Mouse (Mus musculus) testis, postnatal 14 days (tissue): ENCODE results near the gene Cfap157.

Experiments
- DNase-seq: peaks from one replicate; pipeline ENCODE4 v3.0.0; 2021; ENCODE audit warnings: low spot score

Gene Cfap157

GRCm38 (mm10) chr2:32750199-32750598, 34.0 kb downstream of the Cfap157 start:
- no peak for DNase-seq

- no peak for DNase-seq
Measured at GRCm38 (mm10) chr2:32749082-32749481, 35.1 kb downstream of the Cfap157 start.

GRCm38 (mm10) chr2:32744272-32744982, 39.8 kb downstream of the Cfap157 start:
- no peak for DNase-seq

- DNase-seq: no peak
Measured at GRCm38 (mm10) chr2:32742173-32742531, 42.1 kb downstream of the Cfap157 start.

GRCm38 (mm10) chr2:32741273-32742172, 42.7 kb downstream of the Cfap157 start:
- no peak for DNase-seq

GRCm38 (mm10) chr2:32740916-32741272, 43.3 kb downstream of the Cfap157 start, which contains the start of gene 6330409D20Rik:
TSS of gene 6330409D20Rik (minus strand) at chr2:32741016.
- no peak for DNase-seq

GRCm38 (mm10) chr2:32739311-32739710, 44.9 kb downstream of the Cfap157 start:
- DNase-seq: no peak

GRCm38 (mm10) chr2:32737008-32737407, 47.2 kb downstream of the Cfap157 start:
- DNase-seq: no peak

- no peak for DNase-seq
Measured at GRCm38 (mm10) chr2:32736306-32736829, 47.9 kb downstream of the Cfap157 start.

GRCm38 (mm10) chr2:32734933-32735332, 49.3 kb downstream of the Cfap157 start:
- DNase-seq: no peak

GRCm38 (mm10) chr2:32734480-32734879, 49.7 kb downstream of the Cfap157 start:
- DNase-seq: no peak

GRCm38 (mm10) chr2:32732695-32733094, 51.5 kb downstream of the Cfap157 start:
- no peak for DNase-seq

- DNase-seq: no peak
Measured at GRCm38 (mm10) chr2:32731911-32732310, 52.3 kb downstream of the Cfap157 start.

- DNase-seq: no peak
Measured at GRCm38 (mm10) chr2:32730854-32731253, 53.4 kb downstream of the Cfap157 start.

GRCm38 (mm10) chr2:32729547-32729946, 54.7 kb downstream of the Cfap157 start:
- DNase-seq: no peak

GRCm38 (mm10) chr2:32728463-32728862, 55.8 kb downstream of the Cfap157 start:
- DNase-seq: no peak

- peak; percentile 91 for DNase-seq
Measured at GRCm38 (mm10) chr2:32727435-32727834, 56.8 kb downstream of the Cfap157 start.
